Mouse (Mus musculus) colon, adult 2 months (tissue): ENCODE results near the gene Tnfsf4. TPM values are rescaled to one million over a fixed set of nuclear protein-coding genes. Genes with fewer than 3 reads are reported as not detected.

Experiments used
- polyA plus RNA-seq: library from polyadenylated mRNA; depleted of rRNA; stranded (reverse); fragments of >200 nt; gene quantifications from 2 replicates; pipeline ENCODE4 v1.2.3, GENCODE M21; 2012; rRNA removed

Gene Tnfsf4
- not detected in 2 replicates for polyA plus RNA-seq

GRCm38 (mm10) chr1:161394931-161395459 lies at the start of gene Tnfsf4:
Gene Tnfsf4, plus strand, starts transcription at chr1:161395409.

Other genes with a start within 250 kb of the Tnfsf4 start
- not detected in 2 replicates for gene Tex50, start 236.1 kb upstream of the Tnfsf4 start, polyA plus RNA-seq
- gene Prdx6, start 144.2 kb upstream of the Tnfsf4 start, polyA plus RNA-seq: 468 and 607 TPM in 2 replicates
- gene Tnfsf18, start 99.2 kb downstream of the Tnfsf4 start, polyA plus RNA-seq: not detected in 2 replicates